Mouse (Mus musculus) ovary, postnatal 10 days (tissue): ENCODE measurements at regions not wholly inside any gene's neighbourhood (a gene's known extent, or its start where the extent isn't known, plus 50 kb on each side); places are given as distances from the start of the nearest gene placed in this dataset.

Experiments
- DNase-seq: peaks from one replicate; pipeline ENCODE4 v3.0.0; 2022; ENCODE audit warnings: low spot score

GRCm38 (mm10) chr8:12137496-12137895 lies 141.1 kb upstream of the A230072I06Rik start:
- DNase-seq: no peak

- DNase-seq: no peak
Observed at GRCm38 (mm10) chr8:12137913-12138312, 140.7 kb upstream of the A230072I06Rik start.

- DNase-seq: no peak
Observed at GRCm38 (mm10) chr8:12151679-12152078, 126.9 kb upstream of the A230072I06Rik start.

- no peak for DNase-seq
Observed at GRCm38 (mm10) chr8:12152825-12153224, 125.8 kb upstream of the A230072I06Rik start.

GRCm38 (mm10) chr8:12156893-12157292 lies 121.7 kb upstream of the A230072I06Rik start:
- no peak for DNase-seq

DNA sequence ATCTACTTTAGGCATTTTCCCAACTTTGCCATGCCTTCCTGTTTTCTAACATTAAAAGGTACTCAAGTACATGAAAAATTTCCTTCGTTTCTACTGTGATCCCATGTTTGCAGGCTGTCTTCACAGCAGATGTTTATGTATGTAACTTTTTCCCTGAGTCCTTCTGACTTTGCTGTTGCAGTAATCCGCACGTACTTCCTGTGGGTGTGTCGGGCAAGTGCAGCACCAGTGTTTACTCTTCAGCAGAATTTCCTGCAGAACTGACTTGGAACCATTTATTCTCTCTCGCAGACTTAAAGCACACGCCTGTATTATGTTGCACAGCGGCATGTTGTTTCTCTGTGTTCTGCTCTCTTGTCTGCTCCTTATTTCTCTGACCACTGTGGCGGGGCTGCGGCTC lies 120.4 kb upstream of the A230072I06Rik start:
- DNase-seq: no peak

- DNase-seq: no peak
Observed at GRCm38 (mm10) chr8:12162921-12163705, 115.5 kb upstream of the A230072I06Rik start.

DNA sequence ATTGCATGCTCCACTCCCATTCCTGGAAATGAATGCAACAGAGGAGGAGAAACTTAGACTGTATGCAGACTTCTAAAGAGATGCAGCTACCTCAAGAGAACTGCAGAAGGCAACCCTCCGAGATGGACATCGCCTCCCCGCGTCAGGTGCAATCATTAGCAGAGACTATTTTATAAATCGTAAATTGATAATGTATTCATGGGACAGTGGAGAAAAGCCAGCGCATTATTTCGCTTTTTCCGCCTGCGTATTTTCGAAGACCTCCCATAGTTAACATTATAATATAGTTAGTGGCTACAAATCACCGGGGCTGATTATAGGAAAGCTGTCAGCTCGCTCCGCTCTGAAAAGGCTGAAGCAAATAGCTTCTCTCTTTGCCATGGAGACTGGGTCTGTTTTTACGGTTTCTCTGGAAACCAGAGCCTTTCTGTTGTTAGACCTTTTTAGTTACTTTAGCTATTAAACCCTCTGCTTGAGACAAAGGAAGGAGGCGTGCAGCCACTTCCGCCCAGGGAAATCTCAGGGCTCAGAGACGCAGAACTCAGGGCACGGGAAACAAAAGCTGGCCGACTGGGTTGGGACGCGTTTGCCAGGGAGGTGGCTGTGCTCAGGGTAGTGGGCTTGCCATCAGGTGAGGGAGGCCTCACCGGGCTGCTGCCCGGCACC lies 113.0 kb upstream of the A230072I06Rik start:
- DNase-seq: no peak

DNA sequence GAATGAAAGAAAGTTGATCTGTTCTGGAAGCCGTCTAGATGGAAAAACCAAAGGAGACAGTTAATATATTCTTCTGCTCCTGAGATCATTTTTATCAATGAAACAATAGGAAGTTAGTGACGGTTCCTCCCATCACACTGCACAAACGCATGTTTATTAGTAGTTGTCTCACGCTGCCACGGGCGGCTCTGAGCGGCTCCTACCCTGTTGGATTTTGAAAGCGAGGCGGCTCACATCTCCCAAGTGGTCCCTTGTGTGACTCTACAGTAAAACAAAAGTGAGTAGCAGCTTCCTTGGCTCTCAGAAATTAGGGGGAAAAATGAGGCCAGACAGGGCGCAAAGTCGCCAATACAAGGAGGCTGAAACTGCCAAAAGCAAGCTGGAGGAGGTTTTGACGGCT lies 106.8 kb upstream of the A230072I06Rik start:
- DNase-seq: no peak

- DNase-seq: no peak
Observed at GRCm38 (mm10) chr8:12175496-12175895, 103.1 kb upstream of the A230072I06Rik start.

- DNase-seq: no peak
Observed at GRCm38 (mm10) chr8:12184666-12185065, 94.0 kb upstream of the A230072I06Rik start.

DNA sequence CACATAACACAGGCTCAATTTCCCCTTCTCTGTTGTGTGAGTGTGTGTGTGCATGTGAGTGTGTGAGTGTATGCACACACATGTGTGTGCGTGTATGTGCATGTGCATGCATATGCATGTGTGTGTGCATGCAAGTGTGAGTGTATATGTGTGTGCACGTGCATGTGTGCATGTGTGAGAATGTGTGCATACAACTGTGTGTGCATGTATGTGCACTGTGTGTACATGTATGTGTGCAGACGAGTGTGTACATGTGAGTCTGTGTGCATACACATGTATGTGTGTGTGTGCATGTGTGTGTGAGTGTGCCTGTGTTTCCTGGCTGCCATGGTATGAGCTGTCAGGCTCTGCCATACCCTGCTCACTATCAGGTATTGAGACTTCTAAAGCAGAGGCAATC lies 91.3 kb upstream of the A230072I06Rik start:
- no peak for DNase-seq

DNA sequence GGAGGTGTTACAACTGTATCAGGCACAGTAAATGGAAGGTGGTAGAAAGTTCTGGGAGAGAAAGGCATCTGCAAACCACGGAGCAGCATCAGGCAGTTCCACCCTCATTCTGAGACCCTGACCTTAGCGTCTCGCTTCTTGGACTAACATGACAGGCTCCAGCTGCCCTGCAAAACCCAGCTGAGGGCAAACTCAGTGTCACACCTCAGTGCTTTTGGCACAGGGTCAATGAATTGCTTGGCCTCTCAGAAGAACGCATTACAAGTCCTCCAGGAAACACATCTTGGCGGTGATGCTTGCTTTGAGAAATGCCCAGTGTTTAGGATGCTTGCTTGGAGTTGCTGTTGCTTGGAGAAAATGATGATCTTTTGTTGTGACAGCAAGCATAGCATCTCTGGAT lies 90.2 kb upstream of the A230072I06Rik start:
- DNase-seq: no peak

- no peak for DNase-seq
Observed at GRCm38 (mm10) chr8:12188960-12189359, 89.7 kb upstream of the A230072I06Rik start.

DNA sequence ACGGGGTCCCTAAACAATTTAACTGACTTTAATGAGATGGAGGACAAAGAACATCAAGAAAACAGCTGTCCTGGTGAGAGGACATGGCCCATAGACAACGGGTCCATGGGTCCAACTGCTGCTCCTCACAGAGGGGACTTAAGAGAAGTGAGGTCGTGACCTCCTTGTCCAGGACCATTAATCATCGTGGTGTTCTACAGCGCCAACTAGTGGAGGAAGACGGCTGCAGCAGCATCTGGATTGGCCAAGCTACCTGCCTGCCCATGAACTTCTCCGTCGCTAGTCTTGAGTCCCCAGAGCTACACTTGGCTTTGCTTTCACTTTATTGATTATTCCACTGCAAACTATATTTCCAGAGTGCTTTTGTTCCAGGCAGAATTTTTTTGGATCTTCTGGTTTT lies 86.6 kb upstream of the A230072I06Rik start:
- DNase-seq: no peak

DNA sequence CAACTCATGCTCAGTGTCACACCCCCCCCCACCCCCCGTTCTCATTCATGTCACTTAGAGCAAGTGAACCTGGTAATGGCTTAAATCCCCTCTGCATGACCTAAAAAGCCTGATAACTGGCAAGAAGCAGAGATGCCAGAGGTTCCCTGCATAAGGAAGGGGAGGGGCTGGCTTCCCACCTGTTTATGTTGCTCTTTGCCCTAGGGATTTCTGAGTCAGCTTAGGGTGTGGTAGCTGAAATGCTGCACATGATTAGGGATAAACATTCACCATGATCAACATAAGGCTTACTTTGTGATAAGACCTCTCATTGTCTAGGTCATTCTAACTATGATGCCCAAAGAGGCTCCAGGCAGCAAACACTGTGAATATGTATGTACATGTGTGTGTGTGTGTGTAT lies 72.7 kb upstream of the A230072I06Rik start:
- no peak for DNase-seq

- no peak for DNase-seq
Observed at GRCm38 (mm10) chr8:12207412-12207811, 71.2 kb upstream of the A230072I06Rik start.

- DNase-seq: no peak
Observed at GRCm38 (mm10) chr8:12213774-12214173, 64.8 kb upstream of the A230072I06Rik start.

GRCm38 (mm10) chr8:12214205-12215019 lies 64.2 kb upstream of the A230072I06Rik start:
- DNase-seq: no peak

DNA sequence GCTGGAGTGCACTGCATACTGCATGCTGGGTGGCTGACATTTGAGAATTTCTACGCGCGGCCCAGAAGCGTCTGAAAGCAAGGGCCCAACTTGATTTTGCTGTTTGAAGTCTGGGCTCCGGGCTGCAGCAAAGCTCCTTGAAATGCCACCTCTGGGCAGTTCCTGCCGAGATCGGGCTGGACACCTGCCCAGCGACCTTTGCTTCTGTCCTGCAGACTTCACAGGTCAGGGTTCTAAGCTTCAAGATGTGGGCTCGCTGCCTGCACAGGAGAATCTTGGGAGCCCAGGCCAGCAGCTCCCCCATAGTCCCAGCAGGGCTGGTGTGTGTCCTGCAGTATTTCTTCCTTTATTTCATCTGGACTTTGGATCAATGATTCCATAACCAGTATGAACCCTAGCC lies 57.1 kb upstream of the A230072I06Rik start:
- no peak for DNase-seq

GRCm38 (mm10) chr8:12223376-12223775 lies 55.2 kb upstream of the A230072I06Rik start:
- no peak for DNase-seq
